Mouse (Mus musculus): ENCODE measurements around the gene Erich2.

Erich2 gene

DNA sequence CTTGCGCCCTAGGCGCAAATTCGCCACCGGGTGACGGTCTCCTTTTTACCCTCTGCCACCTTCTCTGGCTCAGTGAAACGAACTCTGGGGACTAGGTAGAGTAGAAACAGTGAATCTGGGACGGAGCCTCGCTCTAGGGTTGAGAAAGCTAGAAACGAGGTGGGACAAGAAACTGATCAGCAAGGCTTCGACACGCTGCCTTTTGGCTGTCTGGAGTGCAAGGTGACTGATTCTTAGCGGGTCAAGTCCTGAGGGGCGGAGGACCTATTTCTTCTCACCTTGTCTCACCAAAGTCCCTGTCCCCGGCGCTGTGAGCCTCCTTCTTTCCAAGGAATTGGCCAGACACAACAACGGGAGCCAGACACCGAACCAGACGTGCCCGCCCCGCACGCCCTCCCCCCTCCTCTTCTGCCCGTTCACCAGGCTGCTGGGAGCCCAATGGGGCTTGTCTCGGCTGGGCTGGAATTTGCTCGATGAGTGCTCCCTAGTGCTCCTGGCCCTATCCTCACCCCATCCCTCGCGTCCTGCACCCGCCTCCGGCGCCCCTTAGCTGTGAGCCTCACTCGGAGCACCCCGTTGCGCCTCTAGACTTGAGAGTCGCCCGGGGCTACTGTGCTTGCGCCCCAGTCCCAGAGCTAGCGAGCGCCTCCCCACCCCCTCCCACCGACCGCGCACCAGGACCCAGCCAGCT is 54.5 kb downstream of the Erich2 start:
- DNase-seq: no peak

DNA sequence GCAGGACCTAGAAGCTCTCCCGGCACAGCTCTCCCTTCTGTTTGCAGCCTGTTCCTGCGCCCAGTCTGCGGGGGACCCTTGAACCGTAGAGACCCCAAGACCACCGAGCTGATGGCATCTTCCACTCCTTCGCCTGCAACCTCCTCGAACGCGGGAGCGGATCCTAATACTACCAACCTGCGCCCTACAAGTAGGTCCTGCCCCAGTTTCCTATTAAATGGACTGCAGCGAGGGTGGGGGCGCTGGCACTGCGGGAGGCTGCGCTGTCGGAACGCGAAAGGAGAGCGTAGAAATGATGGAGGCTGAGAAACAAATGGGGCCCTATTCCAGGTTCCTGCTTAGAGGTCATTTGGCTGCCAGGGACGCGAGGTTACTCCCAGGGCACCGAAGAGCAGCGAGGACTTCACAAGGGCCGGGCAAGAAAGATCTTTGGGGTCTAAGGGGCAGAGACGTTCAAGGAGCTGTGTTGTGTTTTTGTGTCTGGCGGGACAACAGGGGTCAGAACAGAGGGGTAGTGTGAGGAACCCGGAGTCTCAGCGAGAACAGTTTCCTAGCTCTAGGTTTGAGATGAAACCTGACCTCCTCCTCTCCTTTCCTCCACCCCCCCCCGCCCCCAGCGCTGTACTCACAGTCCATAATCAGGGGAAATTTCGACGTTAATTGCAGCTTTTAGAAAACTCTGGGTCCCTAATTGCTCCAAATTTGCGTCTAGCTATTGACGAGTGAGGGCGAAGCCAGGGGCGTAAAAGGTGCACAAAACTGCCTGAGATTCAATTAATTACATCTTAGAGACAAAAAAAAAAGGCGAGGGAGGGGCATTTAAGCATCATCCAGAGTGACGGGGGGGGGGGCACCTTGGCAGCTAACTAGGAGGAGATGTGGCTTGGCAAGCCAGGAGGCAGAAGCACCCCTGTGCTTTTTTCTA is 55.4 kb downstream of the Erich2 start:
- DNase-seq: no peak

- no peak for DNase-seq
Observed at GRCm38 (mm10) chr2:70564646-70565315, 56.2 kb downstream of the Erich2 start.

GRCm38 (mm10) chr2:70565651-70566602 is 57.3 kb downstream of the Erich2 start:
- DNase-seq: no peak

DNA sequence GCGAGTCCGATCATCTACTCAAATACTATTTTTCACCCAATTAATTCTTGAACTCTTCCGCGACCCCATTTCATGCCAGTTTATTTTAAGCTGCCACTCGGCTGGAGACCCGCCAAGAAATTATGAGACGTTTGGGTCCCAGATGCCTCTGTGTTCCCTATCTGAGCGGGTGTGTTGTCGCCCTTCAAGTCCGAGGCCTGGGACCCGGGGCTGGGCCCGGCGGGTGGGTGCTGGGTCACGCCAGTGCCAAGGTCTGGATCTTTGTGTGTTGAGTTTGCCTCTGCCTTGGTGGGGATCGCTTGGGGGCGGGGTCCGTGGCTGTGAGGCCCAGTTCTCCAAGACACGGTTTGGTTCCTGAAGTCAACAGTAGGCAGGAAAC is 58.0 kb downstream of the Erich2 start:
- DNase-seq: no peak

GRCm38 (mm10) chr2:70567071-70567681 is 58.6 kb downstream of the Erich2 start:
- DNase-seq: no peak

DNA sequence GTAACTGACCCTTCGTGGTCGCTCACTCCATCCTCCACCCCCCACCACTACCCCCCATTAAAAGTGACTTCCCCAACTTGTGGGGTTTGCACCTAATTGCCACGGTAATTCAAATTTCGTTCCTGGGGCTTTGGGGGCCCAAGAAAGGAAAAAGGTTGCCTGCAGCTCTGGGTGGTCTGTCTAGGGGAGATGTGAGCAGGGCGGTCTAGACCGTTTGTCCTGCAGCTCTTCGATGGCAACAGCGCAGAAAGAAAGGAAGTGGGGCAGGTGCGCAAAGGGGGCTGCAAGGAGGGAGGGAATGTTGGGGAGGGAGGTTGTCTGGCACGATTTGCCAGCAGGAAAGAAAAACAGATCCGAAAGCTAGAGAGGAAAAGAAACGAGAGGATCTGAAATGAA is 59.1 kb downstream of the Erich2 start:
- DNase-seq: no peak

- DNase-seq: no peak
Observed at GRCm38 (mm10) chr2:70568198-70568941, 59.8 kb downstream of the Erich2 start.

DNA sequence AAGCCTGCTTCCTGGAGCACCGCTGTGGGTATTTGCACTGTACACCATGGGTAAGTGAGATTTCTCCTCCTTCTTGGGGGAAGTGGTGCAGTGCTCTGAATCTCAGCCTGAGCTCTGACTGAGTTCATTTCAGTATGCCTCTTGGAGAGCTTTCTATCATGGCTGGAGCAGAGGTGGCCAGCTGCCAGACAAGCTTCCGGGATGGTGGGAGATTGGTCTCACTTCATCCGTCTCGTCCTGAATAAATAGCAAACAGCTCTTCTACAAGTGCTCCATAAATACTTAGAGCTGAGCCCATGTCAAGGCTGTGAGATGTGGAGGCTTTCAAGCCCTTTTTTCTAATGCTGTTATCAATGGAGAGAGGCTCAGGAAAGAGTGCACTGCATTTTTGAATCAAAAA is 63.1 kb downstream of the Erich2 start:
- no peak for DNase-seq

- DNase-seq: no peak
Observed at GRCm38 (mm10) chr2:70572251-70572650, 63.6 kb downstream of the Erich2 start.

GRCm38 (mm10) chr2:70573544-70574210 is 65.1 kb downstream of the Erich2 start:
- DNase-seq: no peak

- DNase-seq: no peak
Observed at GRCm38 (mm10) chr2:70588200-70588599, 79.6 kb downstream of the Erich2 start.
